Mouse (Mus musculus): ENCODE results near the gene Cers6. TPM values are rescaled to one million over a fixed set of nuclear protein-coding genes. Genes with fewer than 3 reads are reported as not detected.

Cers6 gene
- polyA plus RNA-seq, 1 experiment from 2014 or later: 80.1 TPM

DNA sequence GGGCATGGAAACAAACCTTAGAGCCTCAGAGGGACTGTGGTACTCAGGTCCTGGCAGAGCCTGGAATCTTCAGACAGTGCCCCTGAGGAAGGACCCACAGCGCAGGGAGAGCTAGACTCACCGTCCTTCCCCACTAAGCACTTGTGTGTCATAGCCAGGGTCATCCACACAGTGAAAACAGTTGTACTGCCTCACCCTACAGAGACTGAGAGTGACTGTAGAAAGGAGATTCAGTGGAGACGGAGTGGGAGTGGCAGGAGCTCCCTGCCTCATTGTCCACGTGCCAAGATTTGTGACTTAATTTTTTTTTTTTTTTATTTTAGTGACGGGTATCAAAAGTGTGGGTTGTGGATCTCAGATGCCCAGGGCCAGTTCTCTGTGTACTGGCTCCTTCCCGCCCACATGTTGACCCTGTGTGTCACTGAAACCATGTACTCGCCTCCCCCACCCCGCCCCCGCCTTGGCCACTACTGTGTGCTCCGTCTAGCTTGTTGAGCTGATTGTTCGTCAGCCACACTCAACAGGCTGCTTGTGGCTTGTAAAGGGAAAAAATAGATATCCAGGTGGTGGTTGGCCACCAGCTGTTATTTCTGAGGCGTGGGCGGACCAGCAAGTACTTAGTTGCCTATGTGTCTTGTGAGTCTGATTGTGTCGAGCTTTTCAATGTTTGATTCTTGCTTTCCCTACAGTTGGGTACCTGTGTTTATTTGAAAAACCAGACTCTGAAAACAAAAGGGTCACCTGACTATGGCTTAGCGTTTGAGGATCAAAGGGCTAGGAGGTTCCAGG lies 12.6 kb downstream of the Cers6 start:
- 60% methylated on average over 15 of the region's 15 CpGs for WGBS
- Histone ChIP-seq H3K9ac (no peak overlapping the region), H3K27me3 (ENCODE audit: control insufficient read depth, insufficient read depth, low read length) (no peaks in the 10 kb centered on the region), H3K4me2 (replicated peaks) (no peak overlapping the region), H3K9me3 (ENCODE audit: control insufficient read depth, low read length) (no peaks in the 10 kb centered on the region), H3K4me1 (replicated peaks; ENCODE audit: control insufficient read depth, insufficient read depth, low read length) (peaks cover 15% of the 10 kb centered on the region; the same call in 1 of the 2 replicates), H3K4me3 (replicated peaks; ENCODE audit: low read length) (no peak overlapping the region), H3K36me3 (replicated peaks; ENCODE audit: control insufficient read depth, insufficient read depth) (no peaks in the 10 kb centered on the region), H3K27ac (no peak overlapping the region)
- DNase-seq (ENCODE audit: low spot score) (no peak), ATAC-seq (ENCODE audit: low FRiP score) (peak; percentile 34; the same call in 1 of the 2 replicates)

DNA sequence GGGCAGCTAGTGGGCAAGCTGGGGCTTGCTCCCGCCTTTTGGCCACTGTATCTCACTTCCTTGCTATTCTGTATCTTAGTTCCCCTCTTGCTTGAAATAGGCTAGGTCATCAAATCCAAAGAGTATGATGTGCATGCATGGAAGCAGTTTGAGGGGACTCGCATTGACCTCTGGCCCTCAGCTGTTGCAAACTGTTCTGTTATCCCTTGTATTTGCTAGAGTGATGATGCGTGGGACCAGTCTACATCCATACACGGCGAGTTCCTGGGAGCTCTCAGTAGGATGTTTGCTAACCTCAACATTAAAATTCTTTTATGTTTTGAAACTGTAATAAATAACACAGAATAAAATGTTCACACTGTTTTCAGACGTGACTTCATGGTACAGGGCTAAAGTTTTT lies 13.3 kb downstream of the Cers6 start:
- Histone ChIP-seq H3K4me3 (replicated peaks; ENCODE audit: low read length) (no peak overlapping the region), H3K4me2 (replicated peaks) (no peak overlapping the region), H3K27me3 (ENCODE audit: control insufficient read depth, insufficient read depth, low read length) (no peaks in the 10 kb centered on the region), H3K9ac (no peak overlapping the region), H3K4me1 (replicated peaks; ENCODE audit: control insufficient read depth, insufficient read depth, low read length) (peaks cover 15% of the 10 kb centered on the region; the same call in 1 of the 2 replicates), H3K9me3 (ENCODE audit: control insufficient read depth, low read length) (no peaks in the 10 kb centered on the region), H3K27ac (no peak overlapping the region), H3K36me3 (replicated peaks; ENCODE audit: control insufficient read depth, insufficient read depth) (0 out of 2 replicates have a peak, but pooled peaks cover 3% of the 10 kb centered on the region)
- DNase-seq (ENCODE audit: low spot score) (no peak), ATAC-seq (ENCODE audit: low FRiP score) (no peak)
- WGBS: 87% methylated on average over 6 of the region's 6 CpGs

DNA sequence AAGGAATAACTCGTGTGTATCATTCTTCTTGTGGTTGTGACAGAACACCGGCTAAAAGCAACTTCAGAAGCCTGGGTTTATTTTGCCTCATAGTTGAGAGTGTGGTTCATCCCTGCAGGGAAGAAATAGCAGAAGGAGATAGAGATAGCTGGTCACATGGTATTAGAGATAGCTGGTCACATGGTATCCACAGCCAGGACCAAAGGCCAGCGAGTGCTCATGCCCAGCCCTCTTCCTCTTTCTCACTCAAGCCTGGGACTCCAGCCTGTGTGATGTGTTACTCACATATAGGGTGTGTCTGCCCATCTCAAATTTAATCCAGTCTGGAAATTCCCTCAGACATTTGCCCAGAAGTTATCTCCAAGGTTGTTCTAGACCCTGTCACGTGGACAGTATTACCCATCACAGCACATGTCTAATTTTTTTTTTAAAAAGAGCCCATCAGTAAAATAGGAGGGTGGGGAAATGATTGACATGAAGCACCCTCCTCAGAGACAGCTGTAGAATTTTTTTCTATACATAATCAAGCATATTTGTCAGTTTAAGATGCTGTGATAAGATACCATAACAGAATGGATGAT lies 17.9 kb downstream of the Cers6 start:
- no peak for DNase-seq (ENCODE audit: low spot score)
- 94% methylated on average over 4 of the region's 4 CpGs for WGBS
- no peak overlapping the region for H3K9ac ChIP-seq
- H3K4me2 ChIP-seq (replicated peaks): no peak overlapping the region
- ATAC-seq (ENCODE audit: low FRiP score): no peak
- H3K36me3 ChIP-seq (replicated peaks; ENCODE audit: control insufficient read depth, insufficient read depth): 0 out of 2 replicates have a peak, but pooled peaks cover 3% of the 10 kb centered on the region
- 0 out of 2 replicates have a peak, but pooled peaks cover 3% of the 10 kb centered on the region for H3K4me1 ChIP-seq (replicated peaks; ENCODE audit: control insufficient read depth, insufficient read depth, low read length)
- no peaks in the 10 kb centered on the region for H3K9me3 ChIP-seq (ENCODE audit: control insufficient read depth, low read length)
- no peaks in the 10 kb centered on the region for H3K27me3 ChIP-seq (ENCODE audit: control insufficient read depth, insufficient read depth, low read length)
- no peak overlapping the region for H3K27ac ChIP-seq
- H3K4me3 ChIP-seq (replicated peaks; ENCODE audit: low read length): no peak overlapping the region

DNA sequence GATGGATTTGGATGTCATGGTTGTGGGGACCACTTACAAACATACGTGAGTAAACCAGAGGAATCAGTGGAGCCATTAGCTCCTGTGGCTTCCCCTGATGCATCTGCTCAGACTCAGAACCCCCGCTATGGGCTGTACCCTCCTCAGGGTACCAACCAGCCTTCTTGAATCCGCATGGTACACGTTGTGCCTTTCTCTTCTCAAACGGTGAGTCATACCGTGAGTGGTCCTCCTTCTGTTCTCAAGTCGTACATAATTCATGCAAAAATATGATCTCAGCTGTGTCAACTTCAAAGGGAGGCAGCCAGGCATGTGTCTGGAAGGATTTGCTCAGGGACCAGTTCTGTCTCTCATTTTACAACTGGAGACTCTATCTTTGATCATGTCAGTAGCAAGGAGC lies 23.3 kb downstream of the Cers6 start:
- Histone ChIP-seq H3K36me3 (replicated peaks; ENCODE audit: control insufficient read depth, insufficient read depth) (no peaks in the 10 kb centered on the region), H3K4me2 (replicated peaks) (no peak overlapping the region), H3K4me3 (replicated peaks; ENCODE audit: low read length) (no peak overlapping the region), H3K27me3 (ENCODE audit: control insufficient read depth, insufficient read depth, low read length) (no peaks in the 10 kb centered on the region), H3K9me3 (ENCODE audit: control insufficient read depth, low read length) (no peaks in the 10 kb centered on the region), H3K4me1 (replicated peaks; ENCODE audit: control insufficient read depth, insufficient read depth, low read length) (peaks cover 3% of the 10 kb centered on the region; the same call in 1 of the 2 replicates), H3K27ac (no peak overlapping the region), H3K9ac (no peak overlapping the region)
- ATAC-seq (ENCODE audit: low FRiP score) (no peak), DNase-seq (ENCODE audit: low spot score) (no peak)
- WGBS: 75% methylated on average over 7 of the region's 7 CpGs

DNA sequence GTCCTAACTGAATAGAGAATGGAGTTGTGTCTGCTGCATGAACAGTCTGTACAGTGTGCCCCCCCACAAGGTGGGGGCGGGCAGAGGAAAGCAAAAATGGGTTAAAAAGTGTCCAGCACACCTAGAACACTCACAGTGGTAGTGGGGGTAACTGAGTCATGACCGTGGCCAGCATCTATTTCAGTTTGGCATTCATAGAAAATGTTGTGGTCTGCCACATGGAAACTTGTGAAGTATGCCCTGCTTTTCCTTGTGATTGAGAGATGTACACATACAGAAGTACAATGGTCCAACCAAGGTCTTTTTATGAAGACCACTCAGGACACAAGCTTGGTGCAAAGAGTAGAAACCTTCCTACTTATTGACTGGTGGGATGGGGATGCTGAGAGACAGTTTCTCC lies 24.0 kb downstream of the Cers6 start:
- peaks cover 3% of the 10 kb centered on the region; the same call in 1 of the 2 replicates for H3K4me1 ChIP-seq (replicated peaks; ENCODE audit: control insufficient read depth, insufficient read depth, low read length)
- no peak overlapping the region for H3K9ac ChIP-seq
- no peak overlapping the region for H3K4me3 ChIP-seq (replicated peaks; ENCODE audit: low read length)
- ATAC-seq (ENCODE audit: low FRiP score) (no peak), DNase-seq (ENCODE audit: low spot score) (no peak)
- H3K36me3 ChIP-seq (replicated peaks; ENCODE audit: control insufficient read depth, insufficient read depth): no peaks in the 10 kb centered on the region
- no peak overlapping the region for H3K27ac ChIP-seq
- 96% methylated on average over 2 of the region's 2 CpGs for WGBS
- no peaks in the 10 kb centered on the region for H3K9me3 ChIP-seq (ENCODE audit: control insufficient read depth, low read length)
- no peak overlapping the region for H3K4me2 ChIP-seq (replicated peaks)
- no peaks in the 10 kb centered on the region for H3K27me3 ChIP-seq (ENCODE audit: control insufficient read depth, insufficient read depth, low read length)

DNA sequence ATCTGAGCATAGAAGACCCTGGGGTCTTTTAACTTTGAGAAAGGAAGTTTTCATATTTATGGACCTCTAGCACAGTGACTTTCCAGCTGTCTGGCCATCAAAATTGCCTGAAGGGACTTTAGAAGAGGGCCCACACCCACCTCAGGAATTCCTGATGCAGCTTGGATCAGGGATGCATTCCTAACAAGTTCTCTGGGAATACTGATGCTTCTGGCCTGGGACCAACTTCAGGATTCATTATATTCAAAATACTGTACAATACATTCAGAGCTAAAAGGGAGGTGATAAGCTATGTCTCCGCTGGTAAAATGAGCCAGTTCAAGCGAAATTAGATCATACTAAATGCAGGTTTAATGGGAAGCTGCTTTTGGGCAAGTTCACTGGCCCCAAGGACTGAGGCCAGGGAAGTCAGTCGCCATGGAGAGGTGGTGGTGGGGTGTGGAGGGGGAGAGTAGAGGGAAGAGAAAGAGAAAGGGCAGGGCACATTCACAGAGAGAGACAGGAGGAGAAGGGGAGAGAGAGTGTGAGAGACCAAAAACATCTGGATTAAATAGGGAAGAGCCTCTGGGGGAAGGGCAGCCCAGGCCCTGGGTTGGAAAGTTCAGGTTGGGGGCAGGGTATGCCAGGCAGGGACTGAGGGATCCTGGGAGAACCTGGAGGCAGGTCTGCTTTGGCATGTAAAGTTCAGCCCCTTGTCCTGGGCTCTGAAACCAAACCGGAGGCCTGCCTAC lies 24.7 kb downstream of the Cers6 start:
- WGBS: 46% methylated on average over 4 of the region's 4 CpGs
- Histone ChIP-seq H3K9ac (no peak overlapping the region), H3K4me3 (replicated peaks; ENCODE audit: low read length) (no peak overlapping the region), H3K27ac (no peak overlapping the region), H3K4me2 (replicated peaks) (no peak overlapping the region), H3K4me1 (replicated peaks; ENCODE audit: control insufficient read depth, insufficient read depth, low read length) (peaks cover 3% of the 10 kb centered on the region; the same call in 1 of the 2 replicates), H3K27me3 (ENCODE audit: control insufficient read depth, insufficient read depth, low read length) (no peaks in the 10 kb centered on the region), H3K9me3 (ENCODE audit: control insufficient read depth, low read length) (no peaks in the 10 kb centered on the region), H3K36me3 (replicated peaks; ENCODE audit: control insufficient read depth, insufficient read depth) (no peaks in the 10 kb centered on the region)
- ATAC-seq (ENCODE audit: low FRiP score) (no peak), DNase-seq (ENCODE audit: low spot score) (no peak)

DNA sequence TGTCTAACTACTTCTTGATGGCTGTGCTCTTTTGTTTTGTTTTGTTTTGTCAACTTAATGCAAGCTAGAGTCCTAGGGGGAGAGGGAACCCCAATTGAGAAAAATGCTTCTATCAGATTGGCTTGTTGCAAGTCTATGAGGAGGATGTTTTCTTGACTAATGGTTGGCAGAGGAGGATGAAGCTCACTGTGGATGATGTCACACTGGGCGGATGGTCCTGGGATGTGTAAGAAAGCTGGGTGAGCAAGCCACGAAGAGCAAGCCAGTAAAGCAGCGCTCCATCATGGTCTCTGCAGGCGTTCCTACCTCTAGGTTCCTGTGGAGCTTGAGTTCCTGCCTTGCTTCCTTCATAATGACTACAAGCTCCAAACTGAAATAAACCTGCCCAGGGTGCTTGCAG lies 25.4 kb downstream of the Cers6 start:
- DNase-seq (ENCODE audit: low spot score): no peak
- Histone ChIP-seq H3K36me3 (replicated peaks; ENCODE audit: control insufficient read depth, insufficient read depth) (no peaks in the 10 kb centered on the region), H3K4me1 (replicated peaks; ENCODE audit: control insufficient read depth, insufficient read depth, low read length) (peaks cover 3% of the 10 kb centered on the region; the same call in 1 of the 2 replicates), H3K4me2 (replicated peaks) (no peak overlapping the region), H3K27ac (no peak overlapping the region), H3K9me3 (ENCODE audit: control insufficient read depth, low read length) (no peaks in the 10 kb centered on the region), H3K27me3 (ENCODE audit: control insufficient read depth, insufficient read depth, low read length) (no peaks in the 10 kb centered on the region), H3K9ac (no peak overlapping the region), H3K4me3 (replicated peaks; ENCODE audit: low read length) (no peak overlapping the region)
- WGBS: 74% methylated on average over 4 of the region's 4 CpGs
- no peak for ATAC-seq (ENCODE audit: low FRiP score)

DNA sequence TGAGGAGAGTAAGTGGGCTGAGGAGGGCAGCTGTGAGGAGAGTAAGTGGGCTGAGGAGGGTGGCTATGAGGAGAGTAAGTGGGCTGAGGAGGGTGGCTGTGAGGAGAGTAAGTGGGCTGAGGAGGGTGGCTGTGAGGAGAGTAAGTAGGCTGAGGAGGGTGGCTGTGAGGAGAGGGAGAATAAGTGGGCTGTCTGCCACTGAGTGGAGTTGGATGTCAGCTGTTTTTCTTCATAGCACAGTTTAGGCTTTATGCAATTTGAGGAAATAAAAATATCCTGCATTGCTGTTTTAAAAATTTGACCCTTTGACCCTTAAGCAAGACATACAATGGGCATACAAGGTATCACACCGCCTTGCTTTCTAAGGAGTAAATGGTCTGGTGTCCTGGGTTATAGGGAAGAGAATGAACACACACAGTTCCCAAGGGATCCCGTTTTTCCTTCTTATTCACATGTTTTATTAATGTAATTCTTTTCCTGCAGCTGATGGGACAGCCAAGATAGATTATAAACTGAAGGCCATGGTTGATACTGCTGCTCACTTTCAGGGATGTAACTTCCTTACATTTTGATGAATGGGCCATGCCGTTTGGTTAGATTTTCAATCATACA lies 27.0 kb downstream of the Cers6 start:
- no peak overlapping the region for H3K9ac ChIP-seq
- H3K27ac ChIP-seq: no peak overlapping the region
- no peak overlapping the region for H3K4me3 ChIP-seq (replicated peaks; ENCODE audit: low read length)
- H3K4me2 ChIP-seq (replicated peaks): no peak overlapping the region
- no peak for DNase-seq (ENCODE audit: low spot score)
- no peaks in the 10 kb centered on the region for H3K36me3 ChIP-seq (replicated peaks; ENCODE audit: control insufficient read depth, insufficient read depth)
- 57% methylated on average over 3 of the region's 3 CpGs for WGBS
- H3K27me3 ChIP-seq (ENCODE audit: control insufficient read depth, insufficient read depth, low read length): no peaks in the 10 kb centered on the region
- H3K4me1 ChIP-seq (replicated peaks; ENCODE audit: control insufficient read depth, insufficient read depth, low read length): peaks cover 3% of the 10 kb centered on the region; the same call in 1 of the 2 replicates
- H3K9me3 ChIP-seq (ENCODE audit: control insufficient read depth, low read length): no peaks in the 10 kb centered on the region
- ATAC-seq (ENCODE audit: low FRiP score): no peak

DNA sequence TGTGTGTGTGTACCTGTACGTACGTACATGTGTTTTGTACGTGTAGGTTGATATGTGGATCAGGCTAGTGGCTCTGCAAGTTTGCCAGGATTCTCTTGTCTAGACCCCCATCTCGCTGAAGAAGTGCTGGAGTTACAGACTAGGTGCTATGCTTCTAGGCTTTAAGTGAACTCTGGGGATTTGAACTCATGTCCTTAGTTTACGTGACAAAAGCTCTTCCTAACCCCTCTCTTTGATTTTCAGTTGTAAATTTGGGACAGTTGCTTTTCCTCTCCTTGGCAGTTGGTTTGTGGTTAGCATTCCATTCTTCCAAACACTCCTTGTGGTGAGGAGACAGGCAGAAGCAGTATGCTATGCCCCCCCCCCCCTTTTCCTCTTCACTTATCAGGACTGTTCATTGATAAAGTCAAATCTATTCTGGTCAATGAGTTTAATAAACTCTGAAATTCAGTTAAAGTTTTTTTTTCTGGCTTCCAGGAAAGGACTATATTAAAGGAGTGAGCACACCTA lies 28.5 kb downstream of the Cers6 start:
- no peaks in the 10 kb centered on the region for H3K9me3 ChIP-seq (ENCODE audit: control insufficient read depth, low read length)
- H3K27ac ChIP-seq: no peak overlapping the region
- no peak for DNase-seq (ENCODE audit: low spot score)
- H3K27me3 ChIP-seq (ENCODE audit: control insufficient read depth, insufficient read depth, low read length): no peaks in the 10 kb centered on the region
- 96% methylated on average over 5 of the region's 5 CpGs for WGBS
- no peak overlapping the region for H3K4me3 ChIP-seq (replicated peaks; ENCODE audit: low read length)
- H3K4me2 ChIP-seq (replicated peaks): no peak overlapping the region
- ATAC-seq (ENCODE audit: low FRiP score): no peak
- no peak overlapping the region for H3K9ac ChIP-seq
- peaks cover 3% of the 10 kb centered on the region; the same call in 1 of the 2 replicates for H3K4me1 ChIP-seq (replicated peaks; ENCODE audit: control insufficient read depth, insufficient read depth, low read length)
- no peaks in the 10 kb centered on the region for H3K36me3 ChIP-seq (replicated peaks; ENCODE audit: control insufficient read depth, insufficient read depth)

Data from hindbrain, embryonic 14.5 days (tissue).